Mouse (Mus musculus) liver, postnatal 0 days (tissue): ENCODE data around the gene Nfe2l2.

Source experiments
- CTCF ChIP-seq: sonication (generic); IDR thresholded peaks from 2 replicates; pipeline ENCODE4 v1.5.1; 2016; ENCODE audit warnings: antibody characterized with exemption, low read depth
- EP300 ChIP-seq: IDR thresholded peaks from 2 replicates; pipeline ENCODE4 v1.6.1; 2016; ENCODE audit warnings: antibody characterized with exemption, low read depth, mild to moderate bottlenecking

- no peak for TF ChIP-seq CTCF
- TF ChIP-seq EP300: no peak
Measured at GRCm38 (mm10) chr2:75734196-75734865, 29.9 kb upstream of the Nfe2l2 start.
